Mouse (Mus musculus): ENCODE measurements around the gene Btbd11.
A peak's percentile ranks its signal among the peaks of the same experiment; 100 is the strongest.

The Btbd11 gene

DNA sequence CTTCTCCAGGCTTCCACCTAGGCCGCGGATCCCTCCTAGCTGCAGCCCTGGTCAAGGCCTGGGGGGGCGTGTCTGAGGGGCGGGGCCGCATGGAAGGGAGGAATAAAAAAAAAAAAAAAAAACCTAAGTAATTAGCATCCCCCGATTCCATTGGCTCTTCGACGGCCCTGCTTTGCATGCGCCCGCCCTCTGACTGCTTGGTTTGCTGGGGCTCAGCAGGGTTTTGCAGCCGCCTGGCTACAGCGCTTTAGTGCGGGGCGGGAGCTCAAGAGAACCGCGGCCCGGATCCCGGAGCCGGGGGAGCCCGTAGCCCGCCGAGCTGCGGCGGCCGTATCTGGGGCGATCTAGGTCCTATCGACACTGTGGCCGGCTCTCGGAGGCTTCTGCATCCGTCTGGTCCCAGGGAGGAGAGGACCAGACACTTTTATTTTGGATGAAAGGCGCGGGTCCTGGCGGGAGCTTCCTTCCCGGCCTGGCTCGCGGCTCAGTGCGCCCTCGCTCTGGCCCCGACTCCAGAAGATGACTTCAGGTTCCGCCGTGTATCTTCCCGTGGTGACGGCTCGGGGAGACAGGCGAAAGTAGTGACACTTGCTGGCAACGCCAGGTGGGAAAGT lies at the start of gene Btbd11:
Gene Btbd11, plus strand, starts transcription at position 210 of the 614 bp plus-strand sequence.
- DNase-seq (ENCODE audit: low read depth, low spot score) = peak; percentile 97

DNA sequence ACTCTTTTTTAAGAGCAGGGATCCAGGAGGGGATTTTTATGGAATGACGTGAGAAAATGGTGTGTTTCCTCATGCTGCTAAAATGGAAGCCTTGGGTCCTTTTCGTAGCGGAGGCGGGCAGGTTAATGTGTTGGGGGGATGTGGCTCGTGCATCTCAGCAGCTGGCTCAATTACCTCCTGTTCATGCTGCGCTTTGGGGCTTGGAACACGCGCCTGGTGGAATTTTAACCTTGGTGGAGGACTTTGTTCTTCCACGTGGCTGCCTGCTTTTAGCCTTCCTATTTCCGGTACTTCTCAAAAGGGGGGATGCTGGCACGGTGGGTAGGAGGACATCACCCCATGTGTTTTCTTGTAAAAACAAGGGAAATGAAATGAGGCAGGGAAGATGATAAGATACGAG lies 47.9 kb upstream of the Btbd11 start:
- DNase-seq (ENCODE audit: low read depth, low spot score) = peak; percentile 36

DNA sequence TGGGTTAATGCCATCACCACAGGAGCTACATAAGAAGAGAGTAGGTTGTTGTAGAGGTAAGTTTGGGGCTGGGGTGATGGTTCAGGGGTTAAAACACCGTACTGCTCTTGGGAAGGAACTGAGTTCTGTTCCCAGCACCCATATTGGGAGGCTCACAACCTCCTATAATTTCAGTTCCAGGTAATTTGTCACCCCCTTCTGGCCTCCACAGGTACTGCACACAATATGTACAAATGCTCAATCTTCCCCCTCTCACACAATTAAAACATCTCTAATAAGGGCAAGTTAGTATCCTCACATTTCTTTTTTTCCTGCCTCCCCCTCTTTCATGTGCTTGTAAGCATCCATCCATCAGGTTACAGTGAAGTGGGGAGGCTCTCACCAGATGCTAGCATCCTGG lies 44.7 kb upstream of the Btbd11 start:
- peak; percentile 50 for DNase-seq (ENCODE audit: low read depth, low spot score)

DNA sequence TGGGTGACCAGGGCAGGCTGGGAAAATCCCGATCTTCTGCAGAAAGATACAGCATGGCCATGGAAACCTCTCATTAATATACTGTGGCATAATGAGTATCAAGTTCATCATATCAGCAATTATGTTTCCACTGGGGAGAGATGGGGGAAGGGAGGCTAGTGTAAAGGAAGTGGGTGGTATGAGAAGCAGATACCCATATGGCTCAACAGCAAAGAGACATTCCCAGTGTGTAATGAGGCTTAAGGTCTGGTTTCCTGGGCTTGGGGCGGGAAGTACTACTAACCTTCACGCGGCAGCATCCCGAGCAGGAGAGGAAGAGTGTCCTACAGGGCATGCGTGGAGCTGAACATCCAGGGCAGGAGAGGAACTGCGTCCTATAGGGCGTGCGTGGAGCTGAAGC lies 39.4 kb upstream of the Btbd11 start:
- no peak for DNase-seq (ENCODE audit: low read depth, low spot score)

DNA sequence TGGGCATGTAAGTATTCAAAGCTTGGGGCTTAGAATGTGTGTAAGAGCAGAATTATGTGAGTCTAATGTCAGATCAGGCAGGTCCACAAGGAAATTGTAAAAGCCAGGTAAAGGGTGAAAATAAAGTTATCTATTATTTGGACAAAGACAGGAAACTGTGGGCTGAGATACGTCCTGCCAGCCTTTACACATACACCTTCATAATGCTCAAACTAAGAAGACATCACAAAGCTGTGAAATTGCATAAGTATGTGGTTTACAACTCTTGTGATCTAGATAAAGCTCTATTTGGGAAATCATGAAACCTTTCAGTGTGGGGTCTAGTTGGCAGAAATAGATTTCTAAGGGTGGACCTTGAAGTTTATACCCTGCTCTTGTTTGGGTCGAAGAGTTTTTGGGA lies 34.1 kb upstream of the Btbd11 start:
- DNase-seq (ENCODE audit: low read depth, low spot score) = no peak

DNA sequence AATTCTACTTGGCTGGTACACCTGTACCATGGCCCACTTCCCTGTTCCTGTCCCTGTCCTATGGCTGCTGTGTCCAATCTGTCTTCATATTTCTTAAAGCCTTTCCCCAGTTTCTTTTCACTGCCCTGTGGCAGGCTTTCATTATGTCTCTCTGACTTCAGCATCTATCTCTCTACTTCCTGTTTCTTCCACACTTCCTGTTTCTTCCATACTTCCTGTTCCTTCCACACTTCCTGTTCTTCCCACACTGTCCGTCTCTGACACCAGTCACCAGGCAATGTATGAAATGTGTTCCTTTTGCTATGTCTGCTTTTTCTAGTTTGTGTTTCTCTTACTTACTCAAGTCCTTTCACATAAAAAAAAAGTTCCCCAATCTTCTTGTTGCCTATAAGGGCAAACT lies 32.3 kb upstream of the Btbd11 start:
- no peak for DNase-seq (ENCODE audit: low read depth, low spot score)

DNA sequence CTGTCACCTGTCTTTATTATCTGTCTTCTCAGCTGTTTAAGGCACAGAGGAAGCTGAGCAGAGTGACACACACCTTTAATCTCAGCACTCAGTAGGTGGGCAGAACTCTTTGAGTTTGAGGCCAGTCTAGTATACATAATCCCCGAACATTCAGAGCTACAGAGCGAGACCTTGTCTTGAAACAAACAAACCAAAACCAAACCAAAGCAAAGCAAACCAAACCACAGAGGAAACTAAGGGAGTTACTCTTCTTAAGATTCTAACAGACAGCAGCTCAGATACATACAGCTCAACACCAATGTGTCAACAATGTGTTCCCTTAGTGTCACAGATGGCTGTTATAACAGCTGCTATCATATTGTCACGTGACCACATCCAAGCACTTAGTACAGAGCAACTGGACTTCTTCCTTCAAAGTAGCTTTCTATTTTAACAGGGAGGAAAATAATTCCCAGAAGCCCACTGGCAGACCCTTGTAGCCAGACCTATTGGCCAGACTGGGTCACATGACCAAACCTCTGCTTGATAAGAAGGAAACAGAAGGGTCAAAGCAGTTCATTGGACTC lies 27.0 kb upstream of the Btbd11 start:
- no peak for DNase-seq (ENCODE audit: low read depth, low spot score)

DNA sequence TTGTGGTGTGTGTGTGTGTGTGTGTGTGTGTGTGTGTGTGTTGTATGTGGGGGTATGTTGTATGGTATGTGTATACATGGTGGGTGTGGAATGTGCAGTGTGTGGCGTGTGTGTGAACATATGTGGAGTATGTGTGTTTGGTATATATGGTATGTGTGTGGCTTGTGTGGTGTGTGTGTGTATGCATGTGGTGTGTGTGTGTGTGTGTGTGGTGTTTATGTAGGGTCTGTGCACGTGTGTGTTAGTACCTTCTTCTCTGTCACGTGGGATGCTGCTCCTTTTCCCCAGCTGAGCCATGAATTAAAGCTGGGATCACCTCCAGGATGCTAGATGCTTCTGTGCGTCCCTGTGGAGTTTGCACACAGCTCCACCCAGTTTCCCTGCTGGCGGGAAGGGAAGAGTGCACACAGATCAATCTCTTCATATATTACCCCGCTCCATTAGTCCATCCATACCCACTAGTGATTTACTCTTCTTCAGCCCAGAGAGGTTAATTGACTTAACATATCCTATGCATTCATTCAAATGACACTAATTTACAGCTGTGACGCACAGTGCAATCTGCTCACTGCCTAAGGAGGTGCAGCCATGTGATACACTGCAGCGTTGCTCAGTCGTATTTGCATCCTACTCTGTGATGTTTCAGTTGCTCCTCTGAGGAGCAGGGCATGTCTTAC lies 23.7 kb upstream of the Btbd11 start:
- DNase-seq (ENCODE audit: low read depth, low spot score) = no peak

DNA sequence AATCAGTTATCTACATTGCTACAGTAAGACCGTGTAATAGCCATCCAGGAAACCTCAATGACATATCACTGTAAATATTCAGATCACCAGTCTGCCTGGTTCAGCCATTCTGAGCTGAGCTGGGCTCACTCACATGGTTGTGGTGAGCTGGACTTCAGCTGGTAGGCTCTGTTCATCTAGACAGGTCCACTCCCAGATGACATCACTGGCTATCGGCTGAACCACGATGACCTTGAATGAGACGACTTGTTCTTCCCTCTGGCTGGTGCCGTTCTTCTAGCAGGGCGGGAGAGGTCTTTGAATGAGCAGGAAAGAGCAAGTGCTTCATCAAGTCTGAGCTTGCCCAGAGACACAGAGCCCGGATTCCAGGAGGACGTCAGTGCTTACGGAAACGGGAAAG lies 19.7 kb upstream of the Btbd11 start:
- no peak for DNase-seq (ENCODE audit: low read depth, low spot score)

DNA sequence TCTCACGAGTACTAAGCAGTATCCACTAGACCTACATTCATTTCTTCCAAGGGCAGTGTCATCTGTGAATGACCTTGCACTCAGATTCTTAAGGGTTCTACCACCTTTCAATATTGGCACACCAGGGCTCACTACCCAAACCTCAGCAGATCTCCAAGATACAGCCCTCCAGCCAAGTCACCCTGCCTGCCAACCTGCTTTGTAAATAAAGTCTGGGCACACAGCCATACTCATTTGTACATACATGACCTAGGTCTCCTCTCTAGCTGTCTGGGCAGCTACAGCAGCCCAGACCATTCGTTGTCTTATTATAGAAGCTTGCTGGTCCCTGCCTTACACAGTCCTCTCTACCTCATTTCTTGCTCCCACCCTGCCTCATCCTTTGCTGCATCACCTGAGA lies 15.3 kb upstream of the Btbd11 start:
- DNase-seq (ENCODE audit: low read depth, low spot score) = no peak

DNA sequence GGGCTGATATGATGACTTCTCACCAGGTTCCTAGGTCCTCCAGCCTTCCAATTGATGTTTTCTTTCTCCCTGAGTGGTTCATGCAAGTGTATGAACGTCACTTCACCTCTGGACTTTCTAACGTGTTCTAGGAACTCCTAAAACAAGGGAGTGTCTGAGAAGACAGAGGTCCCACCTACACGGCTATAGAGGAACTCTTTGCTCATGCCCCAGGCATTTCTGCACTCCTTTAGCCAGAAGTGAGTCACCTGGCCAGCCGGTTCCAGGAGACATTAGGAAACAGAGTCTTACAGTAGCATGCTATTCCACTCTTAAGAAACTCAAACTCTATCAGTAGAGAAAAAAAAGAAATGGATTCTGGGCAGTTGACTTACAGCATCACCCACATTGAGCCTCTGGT lies 14.5 kb upstream of the Btbd11 start:
- no peak for DNase-seq (ENCODE audit: low read depth, low spot score)

DNA sequence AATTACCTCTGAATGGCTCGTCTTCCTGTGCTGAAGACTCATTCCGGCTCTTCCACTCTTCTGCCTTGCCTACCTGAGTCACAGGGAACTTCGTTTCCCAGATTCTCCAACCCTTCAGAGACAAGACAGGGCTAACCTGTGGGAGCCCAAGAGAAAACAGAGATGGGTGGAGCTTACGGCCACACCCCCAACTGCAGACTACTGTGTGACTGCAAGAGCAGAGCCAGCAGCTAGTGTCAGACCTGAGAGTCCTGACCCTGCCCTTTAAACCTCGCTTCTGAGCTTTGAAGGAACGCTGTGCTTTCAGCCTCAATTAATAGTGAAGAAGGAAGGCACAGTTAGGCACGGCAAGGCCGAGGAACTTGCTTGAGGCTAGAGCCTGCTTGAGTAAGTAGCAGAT lies 7.6 kb upstream of the Btbd11 start:
- DNase-seq (ENCODE audit: low read depth, low spot score) = peak; percentile 75

DNA sequence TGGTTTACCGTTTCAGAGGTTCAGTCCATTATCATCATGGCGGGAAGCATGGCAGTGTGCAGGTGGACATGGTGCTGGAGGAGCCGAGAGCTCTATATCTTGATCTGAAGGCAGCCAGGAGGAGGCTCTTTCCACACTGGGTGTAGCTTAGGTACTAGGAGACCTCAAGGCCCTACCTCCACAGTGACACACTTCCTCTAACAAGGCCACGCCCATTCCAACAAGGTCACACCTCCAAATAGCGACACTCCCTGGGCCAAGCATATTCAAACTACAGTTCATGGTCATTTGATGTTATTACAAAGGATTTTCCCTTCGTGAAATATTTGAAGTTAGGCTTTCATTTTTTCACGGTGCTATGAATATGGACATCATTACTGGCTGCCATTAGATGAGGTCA lies 3.6 kb upstream of the Btbd11 start:
- DNase-seq (ENCODE audit: low read depth, low spot score) = peak; percentile 82

DNA sequence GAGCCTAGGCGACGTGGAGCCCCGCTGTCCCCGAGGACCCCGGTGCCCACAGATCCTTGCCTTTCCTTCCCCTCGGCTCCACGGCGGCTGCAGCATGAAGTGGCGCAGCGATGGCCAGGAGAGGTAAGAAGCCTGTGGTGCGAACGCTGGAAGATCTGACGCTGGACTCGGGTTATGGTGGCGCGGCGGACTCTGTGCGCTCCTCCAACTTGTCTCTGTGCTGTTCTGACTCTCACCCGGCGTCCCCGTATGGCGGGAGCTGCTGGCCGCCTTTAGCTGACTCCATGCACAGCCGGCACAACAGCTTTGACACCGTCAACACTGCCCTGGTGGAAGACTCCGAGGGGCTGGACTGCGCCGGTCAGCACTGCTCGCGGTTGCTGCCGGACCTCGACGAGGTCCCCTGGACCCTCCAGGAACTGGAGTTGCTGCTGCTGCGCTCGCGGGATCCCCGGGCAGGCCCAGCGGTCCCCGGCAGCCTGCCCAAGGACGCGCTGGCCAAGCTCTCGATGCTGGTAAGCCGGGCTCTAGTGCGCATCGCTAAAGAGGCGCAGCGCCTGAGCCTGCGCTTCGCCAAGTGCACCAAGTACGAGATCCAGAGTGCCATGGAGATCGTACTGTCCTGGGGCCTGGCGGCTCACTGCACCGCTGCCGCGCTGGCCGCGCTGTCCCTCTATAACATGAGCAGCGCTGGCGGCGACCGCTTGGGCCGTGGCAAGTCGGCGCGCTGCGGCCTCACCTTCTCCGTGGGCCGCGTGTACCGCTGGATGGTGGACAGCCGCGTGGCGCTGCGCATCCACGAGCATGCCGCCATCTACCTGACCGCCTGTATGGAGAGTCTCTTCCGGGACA lies 831 bp downstream of the Btbd11 start:
- no peak for DNase-seq (ENCODE audit: low read depth, low spot score)

DNA sequence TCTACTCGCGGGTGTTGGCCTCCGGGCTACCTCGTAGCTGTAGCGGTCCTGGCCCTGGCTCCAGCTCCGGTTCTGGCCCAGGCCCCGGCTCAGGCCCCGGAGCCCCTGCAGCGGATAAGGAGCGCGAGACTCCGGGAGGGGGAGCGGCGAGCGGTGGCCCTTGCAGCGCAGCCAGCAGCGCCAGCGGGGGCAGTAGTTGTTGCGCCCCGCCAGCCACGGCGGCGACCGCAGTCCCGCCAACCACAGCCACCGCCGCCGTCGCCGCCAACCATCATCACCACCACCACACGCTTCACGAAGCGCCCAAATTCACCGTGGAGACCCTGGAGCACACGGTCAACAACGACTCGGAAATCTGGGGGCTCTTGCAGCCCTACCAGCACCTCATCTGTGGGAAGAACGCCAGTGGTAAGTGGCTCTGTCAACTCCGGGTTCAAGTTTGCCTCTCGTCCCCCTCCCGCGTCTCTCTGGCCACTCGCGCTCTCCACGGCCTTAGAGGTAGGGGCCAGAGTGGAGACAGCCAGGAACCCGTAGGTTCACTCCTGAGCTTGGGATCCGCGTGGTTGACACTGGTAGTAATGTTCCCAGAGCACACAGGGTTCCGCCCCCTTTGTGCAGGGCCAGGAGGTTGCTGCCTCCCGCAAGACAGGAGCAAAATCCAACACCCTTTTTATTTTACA lies 1.6 kb downstream of the Btbd11 start:
- no peak for DNase-seq (ENCODE audit: low read depth, low spot score)

DNA sequence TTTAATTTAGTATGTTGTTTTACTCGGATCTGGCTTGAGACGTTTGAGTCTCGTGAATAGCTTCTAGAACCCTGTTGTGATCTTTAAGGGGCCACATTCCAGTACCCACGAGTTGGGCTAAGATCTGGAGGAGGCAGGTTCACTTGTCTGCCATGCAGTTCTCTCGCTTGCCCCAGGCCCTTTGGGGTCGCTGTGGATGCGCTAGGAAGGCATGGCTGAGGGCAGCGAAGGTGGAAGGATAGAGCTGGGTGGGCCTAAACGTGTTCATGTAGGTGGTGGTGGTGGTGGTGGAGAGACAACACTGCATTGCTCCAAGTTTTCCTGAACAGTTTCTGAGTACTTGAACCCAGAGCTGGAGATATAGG lies 2.1 kb downstream of the Btbd11 start:
- peak; percentile 86 for DNase-seq (ENCODE audit: low read depth, low spot score)

DNA sequence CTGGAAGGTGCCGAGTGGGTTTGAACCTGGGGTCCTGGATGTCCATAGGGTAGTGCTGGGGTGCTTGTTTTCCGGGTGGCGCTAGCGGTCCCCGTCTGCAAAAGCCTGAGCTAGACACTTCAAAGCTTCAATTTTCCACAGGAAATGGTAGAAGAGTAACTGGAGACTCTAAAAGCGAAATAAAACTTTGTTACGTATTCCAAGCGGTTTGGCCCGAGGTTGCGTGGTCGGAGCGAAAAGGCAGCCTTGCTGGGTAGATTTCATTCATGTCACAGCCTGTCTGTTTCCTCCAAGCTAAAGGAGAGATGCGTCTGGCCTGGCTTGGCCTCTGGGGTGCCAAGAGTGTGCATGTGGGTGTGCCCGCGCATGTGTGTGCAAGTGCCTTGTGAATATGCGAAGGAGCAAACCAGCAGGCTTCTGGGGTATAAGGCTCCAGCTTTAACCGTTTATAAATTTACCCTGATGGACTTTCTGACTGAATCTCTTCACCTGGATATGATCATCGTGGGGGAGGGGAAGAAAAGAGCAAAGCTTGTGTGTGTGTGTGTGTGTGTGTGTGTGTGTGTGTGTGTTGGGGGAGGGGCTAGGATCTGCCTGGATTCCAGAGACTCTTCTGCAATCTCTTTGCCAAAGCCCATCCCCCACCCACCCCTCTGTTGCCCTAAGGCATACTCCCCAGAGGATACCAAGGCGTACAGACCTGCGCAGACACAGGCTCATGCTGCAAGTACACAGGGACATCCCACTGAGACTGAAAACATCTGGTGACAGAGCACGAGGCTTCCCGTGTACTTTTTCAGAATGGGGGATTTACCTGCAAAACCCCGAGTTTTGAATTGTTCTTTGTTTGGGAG lies 2.9 kb downstream of the Btbd11 start:
- peak; percentile 64 for DNase-seq (ENCODE audit: low read depth, low spot score)

DNA sequence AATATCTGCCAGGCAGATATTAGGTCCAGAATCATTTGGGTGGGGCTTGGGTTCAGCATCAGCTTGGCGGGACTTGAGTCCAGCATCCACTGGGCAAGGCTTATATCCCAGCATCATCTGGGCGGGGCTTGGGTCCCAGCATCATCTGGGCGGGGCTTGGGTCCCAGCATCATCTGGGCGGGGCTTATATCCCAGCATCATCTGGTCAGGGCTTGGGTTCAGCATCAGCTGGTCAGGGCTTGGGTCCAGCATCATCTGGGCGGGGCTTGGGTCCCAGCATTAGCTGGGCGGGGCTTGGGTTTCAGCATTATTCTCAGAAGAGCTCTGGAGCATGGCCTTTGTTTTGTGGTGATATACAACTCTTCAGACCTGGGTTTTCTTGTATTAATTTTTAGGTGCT lies 6.4 kb downstream of the Btbd11 start:
- no peak for DNase-seq (ENCODE audit: low read depth, low spot score)

DNA sequence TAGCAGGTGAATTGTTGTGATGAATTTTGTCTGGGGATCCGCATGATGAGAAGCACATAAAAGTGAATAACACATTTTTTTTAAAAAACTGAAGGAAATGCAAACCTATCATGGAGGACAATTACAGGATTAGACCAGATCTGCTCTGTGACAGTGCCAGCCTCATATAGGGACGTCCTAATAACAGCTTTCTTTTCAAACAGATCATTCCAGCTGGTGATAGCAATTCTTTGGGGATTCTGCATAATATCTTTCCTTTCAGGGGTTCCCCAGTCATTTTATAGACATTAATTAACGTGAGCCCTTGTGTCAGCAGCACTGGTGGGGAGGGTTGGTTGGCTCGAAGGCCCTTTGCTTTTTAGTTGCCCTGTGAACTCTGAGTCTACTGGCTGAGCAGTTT lies 7.9 kb downstream of the Btbd11 start:
- no peak for DNase-seq (ENCODE audit: low read depth, low spot score)

DNA sequence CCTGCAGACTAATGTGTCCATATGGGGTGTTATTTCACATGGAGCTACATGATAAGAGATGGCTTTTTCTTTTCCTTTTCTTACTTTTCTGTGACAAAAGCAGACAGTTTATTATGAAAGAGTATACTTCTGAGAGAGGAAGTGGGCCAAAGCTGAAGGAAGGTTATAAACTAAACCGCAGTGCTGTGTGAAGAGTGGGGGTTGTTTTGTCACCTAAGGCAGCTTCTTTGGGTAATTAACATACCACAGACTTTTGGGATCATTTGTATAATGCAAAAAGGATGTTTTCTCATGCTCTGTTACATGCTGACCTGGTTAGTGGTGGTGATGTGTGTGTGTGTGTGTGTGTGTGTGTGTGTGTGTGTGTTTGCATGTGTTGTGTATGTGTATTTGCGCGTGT lies 24.5 kb downstream of the Btbd11 start:
- DNase-seq (ENCODE audit: low read depth, low spot score) = no peak

All from R1 (cell line).